Mouse (Mus musculus) T-helper 2 cell (primary cell): ENCODE data around the gene AU018091.
"Not testable (repeated sequence)": the region's sequence is repeated elsewhere in the genome, so short reads cannot be mapped to it uniquely, and the experiment has no call there.

Experiments used
- in situ Hi-C: fragments of 300-600 bp; cut with MboI, MseI; formaldehyde crosslinking; loops from one replicate; pipeline ENCODE4 v1.15.1; 2025; ENCODE audit warnings: high pct_unique_total_duplicates

Gene AU018091

DNA sequence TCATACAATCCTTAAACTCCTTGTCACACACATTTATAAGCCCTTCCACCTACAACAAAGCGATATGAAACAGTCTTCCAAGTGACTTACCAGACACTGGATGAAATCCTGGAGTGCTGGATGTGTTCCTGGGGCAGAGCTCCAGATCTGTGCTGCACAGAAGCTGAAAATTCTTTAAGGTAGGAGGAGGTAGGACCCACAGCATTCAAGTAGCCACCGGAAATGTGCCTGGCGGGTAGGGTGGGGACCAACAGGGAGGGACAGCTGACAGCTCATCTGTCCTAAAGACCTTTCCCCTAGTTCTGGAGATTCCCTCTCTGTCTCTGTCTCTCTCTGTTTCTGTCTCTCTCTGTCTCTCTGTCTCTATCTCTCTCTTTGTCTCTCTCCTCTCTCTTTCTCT, at the start of gene AU018091:
TSS of gene AU018091 (minus strand) at position 279 of the 400 bp plus-strand sequence.
- in situ Hi-C loops = no loop called here

DNA sequence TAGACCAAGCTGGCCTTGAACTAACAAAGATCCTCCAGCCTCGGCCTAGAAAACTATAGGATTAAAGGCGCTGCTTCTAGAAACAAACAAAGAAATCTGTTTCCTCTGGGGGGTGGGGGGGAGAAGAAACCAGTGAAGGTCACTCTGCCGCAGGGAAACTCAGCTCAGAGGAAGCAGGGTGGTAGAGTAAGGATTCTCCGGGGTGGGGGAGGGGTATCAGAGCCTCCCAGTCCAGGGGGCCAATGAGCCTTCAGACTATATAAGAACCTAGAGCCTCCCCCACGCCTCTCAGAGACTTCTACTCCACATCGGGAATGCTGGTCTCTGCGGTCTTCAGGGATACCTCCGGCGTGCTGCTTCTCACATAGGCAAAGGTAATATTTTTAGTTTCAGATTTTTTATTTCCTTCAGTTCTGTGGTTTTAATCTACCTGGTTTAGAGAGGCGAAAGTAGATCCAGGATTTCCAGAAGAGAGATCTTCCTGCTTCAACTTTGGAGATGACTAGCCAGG, 48.6 kb upstream of the AU018091 start:
- in situ Hi-C loops = loop anchor here (25.0 kb wide), 1 partner anchor 370 kb away; no protein-coding TSS in a partner anchor

DNA sequence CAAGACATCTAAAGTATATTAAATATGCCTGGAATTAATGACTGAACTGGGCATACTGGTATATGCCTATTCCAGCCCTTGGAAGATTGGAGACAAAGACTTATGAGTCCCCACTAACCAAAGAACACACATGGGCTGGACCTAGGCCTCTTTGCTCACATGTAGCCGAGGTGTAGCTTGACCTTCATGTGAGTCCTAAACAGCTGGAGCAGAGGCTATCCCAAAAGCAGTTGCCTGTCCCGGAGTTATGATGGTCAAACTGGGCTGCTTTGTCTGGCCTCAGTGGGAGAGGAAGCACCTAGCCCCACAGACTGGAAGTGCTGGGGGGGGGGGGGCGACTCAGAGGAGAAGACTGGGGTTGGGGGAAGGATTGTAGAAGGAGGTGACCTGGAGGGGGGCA, 47.3 kb upstream of the AU018091 start:
- in situ Hi-C loops = loop anchor here (25.0 kb wide), 1 partner anchor 371 kb away; no protein-coding TSS in a partner anchor

DNA sequence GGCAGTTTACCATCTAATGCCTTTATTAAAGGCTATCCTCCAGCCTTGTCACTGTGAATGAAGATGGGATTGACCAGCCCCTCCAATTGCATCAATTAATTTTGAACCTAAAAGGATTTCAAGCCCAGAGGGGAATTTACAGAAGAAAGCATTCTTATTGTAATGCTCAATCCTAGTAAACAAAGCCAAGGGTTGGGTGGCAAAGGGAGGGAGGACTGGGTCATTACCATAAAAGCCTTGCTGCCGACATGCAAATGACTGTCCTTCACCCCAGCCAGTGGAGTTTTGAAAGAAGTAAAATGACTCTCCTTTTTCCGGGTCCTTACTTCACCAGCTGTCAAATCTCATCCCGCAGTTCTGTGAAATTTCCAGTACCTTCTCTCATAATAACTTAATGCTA, 44.6 kb upstream of the AU018091 start:
- in situ Hi-C loops = loop anchor here (25.0 kb wide), 1 partner anchor 374 kb away; no protein-coding TSS in a partner anchor

DNA sequence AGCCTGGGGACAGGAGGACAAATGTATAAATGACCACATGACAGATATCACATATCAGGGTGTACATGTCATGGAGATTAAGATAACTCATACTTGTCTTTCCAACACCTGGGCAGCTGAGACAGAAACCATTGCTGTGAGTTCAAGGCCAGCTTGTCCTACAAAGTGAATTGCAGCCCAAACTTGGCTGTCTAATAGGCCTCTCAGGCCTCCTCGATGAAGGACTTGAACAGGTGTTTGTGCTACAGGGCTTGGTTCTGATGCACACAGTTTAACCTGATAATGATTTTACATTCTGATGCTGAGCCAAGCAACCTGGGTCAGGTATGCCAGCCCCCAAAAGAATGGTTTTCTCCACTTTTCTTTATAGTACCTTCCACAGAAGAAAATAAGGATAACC, 44.2 kb upstream of the AU018091 start:
- in situ Hi-C loops = loop anchor here (25.0 kb wide), 1 partner anchor 374 kb away; no protein-coding TSS in a partner anchor

DNA sequence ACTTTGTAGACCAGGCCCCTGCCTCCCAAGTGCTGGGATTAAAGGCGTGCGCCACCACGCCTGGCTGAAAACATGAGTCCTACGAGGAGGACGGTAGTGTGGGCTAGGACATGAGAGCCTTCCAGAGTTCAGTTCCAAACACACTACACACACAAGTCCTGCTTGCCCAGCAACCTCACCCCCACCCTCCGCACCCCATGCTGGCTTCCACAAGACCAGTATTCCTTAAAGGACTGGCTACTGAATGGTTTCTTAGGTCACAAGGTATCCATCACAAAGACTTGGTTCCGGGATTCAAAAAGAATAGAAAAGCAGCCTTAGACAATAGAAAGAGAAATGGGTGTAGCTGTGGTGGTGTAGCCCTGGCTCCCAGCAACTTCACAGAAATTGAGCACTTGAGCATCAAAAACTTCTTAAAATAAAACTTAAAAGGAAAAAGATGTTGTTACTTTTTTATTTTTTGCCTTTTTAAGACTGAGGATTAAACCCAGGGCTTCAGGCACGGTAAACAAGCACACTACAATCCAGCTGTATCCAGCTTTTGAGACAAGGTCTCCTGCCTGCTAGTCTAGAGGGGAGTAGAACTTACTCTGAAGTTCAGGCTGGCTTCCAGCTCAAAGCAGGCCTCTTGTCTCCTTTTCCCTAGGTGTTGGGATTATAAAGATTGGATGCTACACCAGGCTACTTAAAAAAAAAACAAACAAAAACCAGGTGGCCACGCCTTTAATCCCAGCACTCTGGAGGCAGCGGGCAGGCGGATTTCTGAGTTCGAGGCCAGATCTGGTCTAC, 43.2 kb upstream of the AU018091 start:
- in situ Hi-C loops = loop anchor here (25.0 kb wide), 1 partner anchor 375 kb away; no protein-coding TSS in a partner anchor

DNA sequence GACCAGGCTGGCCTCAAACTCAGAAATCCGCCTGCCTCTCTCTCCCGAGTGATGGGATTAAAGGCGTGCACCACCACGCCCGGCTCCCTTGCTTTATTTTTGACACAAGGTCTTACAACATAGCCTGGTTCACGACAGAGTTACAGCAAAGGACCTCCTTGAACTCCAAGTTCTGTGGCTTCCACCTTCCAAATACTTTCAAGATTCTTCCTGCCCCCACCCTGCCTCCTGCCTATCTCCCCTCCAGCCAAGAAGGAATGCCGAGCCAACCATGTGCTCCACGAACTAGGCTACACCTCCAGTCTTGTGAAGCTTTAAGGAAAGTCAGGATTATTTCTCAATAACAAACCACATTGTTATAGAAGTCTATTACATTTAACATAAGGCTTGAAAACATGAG, 42.5 kb upstream of the AU018091 start:
- in situ Hi-C loops = loop anchor here (25.0 kb wide), 1 partner anchor 376 kb away; no protein-coding TSS in a partner anchor

DNA sequence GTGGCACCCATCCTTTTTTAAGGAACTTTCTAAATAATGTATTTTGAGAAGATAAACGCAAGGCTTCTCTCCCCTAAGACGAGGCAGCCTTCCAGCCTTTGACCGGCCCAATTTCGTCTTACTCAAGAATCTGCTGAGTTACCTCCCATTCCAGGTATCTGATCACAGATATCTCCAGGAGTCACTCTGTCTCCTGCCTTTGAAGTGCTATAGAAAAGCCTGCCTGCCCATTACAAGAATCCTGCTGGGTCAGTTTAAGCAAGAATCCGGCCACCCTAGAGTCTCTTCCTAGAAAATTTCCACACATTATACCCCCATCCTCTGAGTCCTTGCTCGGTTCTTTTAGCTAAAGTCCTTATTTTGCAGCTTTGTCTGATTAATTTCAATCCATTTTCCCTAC, 41.6 kb upstream of the AU018091 start:
- in situ Hi-C loops = loop anchor here (25.0 kb wide), 1 partner anchor 377 kb away; no protein-coding TSS in a partner anchor

DNA sequence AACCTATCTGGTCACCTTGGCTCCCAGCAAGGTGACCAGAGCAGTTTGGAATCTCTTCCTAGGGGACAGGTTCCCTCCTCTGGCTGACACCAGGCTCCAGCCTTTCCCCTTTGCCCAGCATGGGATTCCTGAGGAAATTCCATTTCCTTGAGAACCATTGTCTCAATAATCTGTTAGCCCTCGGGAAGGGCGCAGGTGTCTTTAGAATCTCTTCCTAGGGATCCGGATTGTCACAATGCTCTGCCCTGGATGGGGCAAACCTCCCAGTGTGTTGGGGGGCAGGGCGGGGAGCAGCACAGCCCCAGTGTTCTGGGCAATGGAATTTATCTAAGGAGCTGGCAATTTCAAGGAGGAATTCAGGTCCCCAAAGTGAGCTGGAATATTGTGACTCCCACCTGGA, 37.5 kb upstream of the AU018091 start:
- in situ Hi-C loops = loop anchor here (25.0 kb wide), 1 partner anchor 381 kb away; no protein-coding TSS in a partner anchor

DNA sequence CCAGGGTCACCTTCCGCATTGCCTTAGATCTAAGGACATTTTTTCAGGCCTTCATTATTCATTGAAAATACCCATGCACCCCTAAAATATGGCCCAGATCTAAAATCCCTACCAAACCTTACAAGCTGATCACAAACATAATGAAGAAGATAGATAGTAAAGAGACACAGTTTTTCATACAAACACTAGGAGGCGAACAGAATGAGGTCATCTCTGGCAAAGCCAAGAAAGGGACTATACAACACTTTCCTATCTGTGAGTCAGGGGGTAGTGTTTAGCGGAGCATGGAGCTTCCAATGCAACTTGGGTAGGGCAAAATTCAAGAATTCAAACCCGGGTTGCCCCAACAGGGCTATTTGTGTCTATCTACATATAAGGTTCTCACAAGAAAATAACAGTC, 35.6 kb upstream of the AU018091 start:
- in situ Hi-C loops = loop anchor here (25.0 kb wide), 1 partner anchor 383 kb away; no protein-coding TSS in a partner anchor

DNA sequence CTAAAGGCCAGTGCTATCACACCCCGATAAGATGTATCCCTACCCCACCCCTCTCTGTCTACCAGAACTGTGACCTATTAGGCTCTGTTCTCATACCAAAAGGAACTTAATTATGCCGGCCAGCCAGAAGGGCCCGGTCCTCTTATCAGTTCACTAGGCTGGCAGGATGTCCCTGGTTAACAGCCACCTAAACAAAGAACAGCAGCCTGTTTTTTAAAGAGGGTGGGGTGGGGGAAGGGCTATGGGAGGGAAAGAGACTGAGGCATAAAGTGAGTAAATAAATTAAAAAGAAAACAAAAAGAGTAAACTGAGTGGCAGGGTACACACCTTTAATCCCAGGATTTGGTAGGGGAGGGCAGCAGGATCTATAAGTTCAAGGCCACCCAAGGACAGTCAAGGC, 34.9 kb upstream of the AU018091 start:
- in situ Hi-C loops = loop anchor here (25.0 kb wide), 1 partner anchor 383 kb away; no protein-coding TSS in a partner anchor

DNA sequence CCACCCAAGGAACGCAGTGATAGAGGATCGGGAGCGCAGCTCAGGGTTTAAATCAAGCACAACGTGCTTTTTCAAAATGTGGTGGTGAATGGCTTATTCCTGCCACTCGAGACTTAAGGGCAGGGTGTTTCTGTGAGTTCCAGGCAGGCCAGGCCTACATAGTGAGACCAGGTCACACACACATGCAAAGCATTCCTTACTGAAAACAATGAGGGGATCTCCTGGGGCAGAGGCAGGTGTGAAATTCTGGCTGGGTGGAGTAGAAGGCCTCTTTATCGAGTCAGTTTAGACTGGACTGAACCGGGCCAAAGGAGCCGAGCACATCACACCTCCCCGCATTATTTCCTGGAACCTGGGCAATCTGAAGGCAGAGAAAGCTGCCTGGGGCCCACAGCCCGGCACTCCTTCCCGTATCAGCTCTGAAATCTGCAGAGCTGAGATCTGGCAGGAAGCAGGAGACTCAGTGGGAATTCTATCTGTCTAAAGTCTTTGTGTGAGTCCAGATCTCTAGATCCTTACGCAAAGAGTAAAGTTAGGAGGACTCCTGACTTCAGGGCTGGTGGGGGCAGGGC, 32.2 kb upstream of the AU018091 start:
- in situ Hi-C loops = loop anchor here (25.0 kb wide), 1 partner anchor 386 kb away; no protein-coding TSS in a partner anchor

DNA sequence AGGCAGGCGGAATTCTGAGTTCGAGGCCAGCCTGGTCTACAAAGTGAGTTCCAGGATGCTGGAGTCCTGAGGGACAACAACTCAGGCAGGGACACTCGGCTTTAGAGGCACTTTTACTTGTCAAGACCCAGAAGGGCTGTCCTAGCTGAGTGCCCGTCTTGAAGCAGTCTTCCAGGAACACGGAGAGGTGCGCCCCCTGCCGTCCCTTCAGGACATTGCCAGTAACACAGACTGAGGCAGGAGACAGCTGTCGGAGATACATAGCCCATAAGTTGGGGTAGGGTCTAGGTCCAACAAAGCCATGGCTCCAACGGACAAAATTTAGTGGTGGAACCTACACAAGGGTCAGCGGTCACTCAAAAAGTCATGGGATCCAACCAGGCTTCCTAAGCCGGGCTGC, 29.9 kb upstream of the AU018091 start:
- in situ Hi-C loops = no loop called here

DNA sequence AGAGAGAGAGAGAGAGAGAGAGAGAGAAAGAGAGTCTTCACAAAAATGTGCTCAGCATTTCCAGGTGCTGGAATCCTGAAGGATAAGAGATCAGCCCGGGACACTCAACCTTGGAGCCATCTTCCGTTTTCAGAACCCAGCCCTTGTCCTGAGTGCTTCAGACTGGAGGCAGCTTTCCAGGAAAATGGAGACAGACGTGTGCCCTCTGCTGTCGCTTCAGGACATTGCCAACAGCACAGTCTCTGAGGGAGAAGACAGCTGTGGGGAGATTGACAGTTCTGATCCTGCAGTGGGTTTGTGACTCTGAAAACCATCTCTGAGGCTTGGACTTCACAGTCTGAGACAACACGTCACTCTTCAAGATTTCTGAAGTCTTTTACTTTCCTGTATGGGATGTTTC, 26.8 kb upstream of the AU018091 start:
- in situ Hi-C loops = no loop called here

DNA sequence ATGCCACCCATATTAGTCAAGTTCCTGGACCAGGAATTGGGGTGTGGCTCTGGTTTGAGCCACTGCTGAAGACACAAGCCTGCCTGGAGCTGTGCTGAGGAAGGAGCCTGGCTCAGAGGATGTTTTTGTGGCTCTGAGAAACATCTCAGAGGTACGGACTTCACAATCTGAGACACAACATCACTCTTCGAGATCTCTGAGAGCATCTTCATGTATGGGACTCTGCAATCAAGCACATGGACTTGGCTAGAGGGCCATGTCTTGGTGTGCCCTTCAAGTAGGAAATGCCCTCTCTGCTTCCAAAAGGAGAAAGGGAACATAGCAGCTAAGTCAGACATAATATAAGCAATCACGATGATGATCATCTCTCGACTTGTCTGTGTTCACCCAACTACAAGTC, 25.5 kb upstream of the AU018091 start:
- in situ Hi-C loops = no loop called here

DNA sequence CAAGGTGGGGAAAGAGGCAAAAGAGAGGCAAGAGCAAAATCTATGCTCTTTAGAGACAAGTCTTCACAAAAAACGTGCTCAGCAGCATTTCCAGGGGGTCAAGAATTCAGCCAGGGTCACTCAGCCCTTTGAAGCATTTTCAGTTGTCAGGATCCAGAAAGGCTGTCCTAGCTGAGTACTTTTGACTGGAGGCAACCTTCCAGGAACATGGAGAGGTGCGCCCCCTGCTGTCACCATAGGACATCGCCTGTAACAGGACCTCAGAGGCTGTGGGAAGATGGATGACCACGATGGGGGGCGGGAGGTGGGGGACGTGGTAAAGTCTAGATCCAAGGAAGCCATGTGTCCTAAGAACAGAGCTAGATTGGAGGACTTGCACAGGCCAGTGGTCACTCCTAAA, 24.9 kb upstream of the AU018091 start:
- in situ Hi-C loops = no loop called here

DNA sequence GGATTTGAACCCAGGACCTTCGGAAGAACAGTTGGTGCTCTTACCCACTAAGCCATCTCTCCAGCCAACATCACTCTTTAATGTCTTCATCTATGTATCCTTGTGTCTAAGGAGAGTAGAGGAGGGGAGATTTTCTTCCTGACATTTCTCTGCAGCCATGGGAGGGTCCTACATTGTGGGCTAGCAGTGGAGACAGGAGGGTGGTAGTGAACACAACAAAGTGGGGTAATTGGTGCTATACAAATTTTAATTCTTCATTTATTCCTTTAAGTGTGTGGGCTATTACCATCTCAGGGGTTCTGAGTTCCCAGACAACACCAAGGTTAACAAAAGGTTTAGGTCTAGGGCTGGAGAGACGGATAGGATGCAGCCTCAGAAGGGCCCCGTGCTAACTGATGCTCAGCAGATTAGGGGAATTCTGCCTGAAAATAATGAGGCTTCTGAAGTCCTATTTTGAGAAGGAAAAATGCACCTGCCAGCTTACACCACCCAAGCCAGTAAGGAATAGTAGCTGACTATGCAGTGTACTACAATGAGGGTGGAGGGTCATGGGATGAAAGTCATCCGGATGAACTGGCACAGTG, 24.1 kb upstream of the AU018091 start:
- in situ Hi-C loops = no loop called here

DNA sequence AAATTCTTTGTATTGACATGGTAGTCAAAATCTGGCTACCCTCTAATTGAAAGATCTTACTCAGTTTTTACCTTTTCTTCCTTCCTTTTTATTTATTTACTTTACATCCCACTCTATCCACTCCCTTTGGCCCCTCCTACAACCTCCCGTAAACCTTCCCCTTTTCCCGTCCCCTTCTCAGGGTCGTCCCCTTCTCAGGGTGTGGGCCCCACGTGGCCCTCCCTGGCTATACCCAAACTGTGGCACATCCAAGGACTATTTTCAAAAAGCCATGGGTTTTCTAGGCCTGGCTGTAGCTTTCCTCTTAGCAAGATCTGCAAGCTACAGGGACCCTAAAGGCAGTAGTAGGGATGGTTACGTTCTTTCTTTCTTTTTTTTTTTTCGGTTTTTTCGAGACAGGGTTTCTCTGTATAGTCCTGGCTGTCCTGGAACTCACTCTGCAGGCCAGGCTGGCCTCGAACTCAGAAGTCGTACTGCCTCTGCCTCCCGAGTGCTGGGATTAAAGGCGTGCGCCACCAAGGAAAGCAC, 23.0 kb upstream of the AU018091 start:
- in situ Hi-C loops = no loop called here

DNA sequence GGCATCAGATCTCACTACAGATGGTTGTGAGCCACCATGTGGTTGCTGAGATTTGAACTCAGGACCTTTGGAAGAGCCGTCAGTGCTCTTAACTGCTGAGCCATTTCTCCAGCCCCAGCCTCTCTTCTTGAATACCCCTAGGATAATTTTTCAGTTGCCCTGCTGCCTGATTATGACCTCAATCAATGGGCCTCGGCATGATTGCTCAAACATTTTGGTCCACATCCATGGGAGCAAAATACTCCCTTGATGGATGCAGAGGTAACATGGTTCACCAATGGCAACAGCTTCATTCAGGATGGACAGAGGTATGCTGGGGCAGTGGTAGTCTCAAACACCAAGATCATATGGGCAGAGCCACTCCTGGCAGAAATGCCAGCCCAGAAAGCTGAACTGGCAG, 17.7 kb upstream of the AU018091 start:
- in situ Hi-C loops = not testable (repeated sequence)

DNA sequence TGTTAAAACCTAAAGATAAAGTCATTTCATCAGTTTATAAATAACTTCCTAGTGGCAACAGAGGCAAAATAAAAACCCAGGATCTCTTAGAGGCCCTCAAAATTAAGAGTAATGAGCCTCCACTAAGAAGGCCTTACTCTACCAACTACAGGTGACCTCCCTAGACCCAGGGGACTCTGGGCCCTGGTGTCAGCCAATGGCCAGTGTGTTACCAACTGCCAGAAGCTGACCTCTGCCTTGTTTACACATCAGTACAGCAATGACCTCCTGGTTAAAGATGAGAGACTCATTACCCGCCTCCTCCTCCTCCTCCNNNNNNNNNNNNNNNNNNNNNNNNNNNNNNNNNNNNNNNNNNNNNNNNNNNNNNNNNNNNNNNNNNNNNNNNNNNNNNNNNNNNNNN, 17.1 kb upstream of the AU018091 start:
- in situ Hi-C loops = no loop called here

DNA sequence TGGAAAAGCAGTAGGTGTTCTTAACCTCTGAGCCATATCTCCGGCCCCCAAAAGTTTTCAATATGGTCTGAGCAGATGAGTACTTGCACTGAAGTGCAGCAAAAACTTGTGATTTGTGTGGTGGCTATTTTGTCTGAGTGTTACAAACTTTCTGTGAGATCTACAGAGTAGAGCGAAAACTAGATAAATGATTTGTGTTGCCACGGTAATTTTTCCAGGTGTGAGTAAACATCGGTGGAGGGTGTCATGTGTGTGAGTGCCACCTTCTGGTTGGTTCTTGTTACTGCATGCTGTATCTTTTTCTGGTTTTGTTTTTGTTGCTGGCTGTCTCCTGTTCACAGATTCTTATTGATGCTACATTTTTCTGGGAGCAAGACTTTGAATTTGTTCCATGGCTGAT, 15.4 kb upstream of the AU018091 start:
- in situ Hi-C loops = no loop called here

DNA sequence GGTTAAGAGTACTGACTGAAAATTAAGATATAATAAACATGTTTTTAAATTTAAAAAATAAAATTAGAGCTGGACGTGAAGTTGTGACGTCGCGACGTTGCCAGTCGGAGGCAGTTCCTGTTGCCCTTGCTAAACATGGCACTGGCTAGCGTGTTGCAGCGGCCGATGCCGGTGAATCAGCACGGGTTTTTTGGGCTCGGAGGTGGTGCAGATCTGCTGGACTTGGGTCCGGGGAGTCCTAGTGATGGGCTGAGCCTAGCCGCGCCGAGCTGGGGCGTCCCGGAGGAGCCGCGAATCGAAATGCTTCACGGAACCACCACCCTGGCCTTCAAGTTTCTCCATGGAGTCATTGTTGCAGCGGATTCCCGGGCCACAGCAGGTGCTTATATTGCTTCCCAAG, 12.0 kb upstream of the AU018091 start:
- in situ Hi-C loops = not testable (repeated sequence)
